18 mouse cellular contexts compared by ENCODE assay signal in genomic region chr15:6310417-6310816, GRCm38 (mm10).
"Had no signal": no experiment of that assay in that cellular context is flagged by ENCODE, and none has a peak within 500 bp of the region (broad histone marks: within the 10 kb centered on the region; RNA-seq: fewer than 3 reads in every experiment).

No protein-coding gene starts in this region.

- H3K27ac ChIP-seq: midbrain, embryonic 10.5 days; midbrain, embryonic 12.5 days; neural tube, embryonic 13.5 days; neural tube, embryonic 15.5 days had no signal

- H3K36me3 ChIP-seq: midbrain, embryonic 10.5 days; midbrain, embryonic 12.5 days; neural tube, embryonic 13.5 days; neural tube, embryonic 15.5 days had no signal

- H3K27me3 ChIP-seq: midbrain, embryonic 12.5 days; neural tube, embryonic 13.5 days; neural tube, embryonic 15.5 days had no signal

- H3K4me2 ChIP-seq: lung, embryonic 14.5 days; midbrain, embryonic 12.5 days; neural tube, embryonic 13.5 days; neural tube, embryonic 15.5 days had no signal

- H3K4me1 ChIP-seq: midbrain, embryonic 10.5 days; neural tube, embryonic 15.5 days had no signal

- H3K9me3 ChIP-seq: midbrain, embryonic 10.5 days; midbrain, embryonic 12.5 days; neural tube, embryonic 13.5 days; neural tube, embryonic 15.5 days had no signal

- DNase-seq: lung, postnatal 10 days; lung, postnatal 4 days; midbrain, embryonic 14.5 days; retina, postnatal 1 day; right cerebral cortex, adult 18-20 months; right cerebral cortex, postnatal 25 days; right cerebral cortex, postnatal 4 days; spleen, adult 18-20 months; thymus, adult 18-20 months; thymus, postnatal 14 days; thymus, postnatal 36 days had no signal

- ATAC-seq: midbrain, embryonic 16.5 days had no signal

- H3K9ac ChIP-seq: lung, embryonic 14.5 days; midbrain, embryonic 12.5 days; neural tube, embryonic 13.5 days; neural tube, embryonic 15.5 days had no signal

- H3K4me3 ChIP-seq: midbrain, embryonic 10.5 days; midbrain, embryonic 12.5 days; myocyte; neural tube, embryonic 13.5 days; neural tube, embryonic 15.5 days had no signal
